Mouse (Mus musculus): ENCODE data around the gene Xaf1. TPM values are rescaled to one million over a fixed set of nuclear protein-coding genes. Genes with fewer than 3 reads are reported as not detected.

Gene Xaf1
- polyA plus RNA-seq (2015; fragmentation: Nextera tagmentation; extraction: Ambion mirVana), result 4.8 and 5.4 TPM in 2 replicates

- Histone ChIP-seq H3K4me3 (ENCODE audit: low read length) (peak within 1 kb of the TSS; percentile 28), H3K4me2 (ENCODE audit: low read depth, low read length) (peak within 1 kb of the TSS; percentile 44), H3K4me1 (ENCODE audit: control insufficient read depth, insufficient read depth, low read length) (0 out of 2 replicates have a peak, but pooled peaks cover 4% of the 10 kb centered on the region), H3K27me3 (replicated peaks; ENCODE audit: control insufficient read depth, insufficient read depth, low read length) (no peaks in the 10 kb centered on the region), H3K9ac (ENCODE audit: low read depth, low read length) (peak within 1 kb of the TSS; percentile 46; the same call in 1 of the 2 replicates), H3K27ac (ENCODE audit: low read length) (peak within 1 kb of the TSS; percentile 6; the same call in 1 of the 2 replicates), H3K9me3 (ENCODE audit: control insufficient read depth, low read length) (no peaks in the 10 kb centered on the region), H3K36me3 (ENCODE audit: control insufficient read depth, insufficient read depth, low read length) (no peaks in the 10 kb centered on the region)
- 14% methylated on average over 6 of the region's 6 CpGs for WGBS
- peak; percentile 89 for ATAC-seq
Observed at GRCm38 (mm10) chr11:72301334-72301733, at the start of gene Xaf1. TSS of gene Xaf1 (plus strand) at chr11:72301629.

GRCm38 (mm10) chr11:72255629-72256028, 45.8 kb upstream of the Xaf1 start:
- no peaks in the 10 kb centered on the region for H3K36me3 ChIP-seq (ENCODE audit: control insufficient read depth, insufficient read depth, low read length)
- no peak overlapping the region for H3K27ac ChIP-seq (ENCODE audit: low read length)
- H3K4me2 ChIP-seq (ENCODE audit: low read depth, low read length), result no peak overlapping the region
- H3K9ac ChIP-seq (ENCODE audit: low read depth, low read length), result no peak overlapping the region
- no peaks in the 10 kb centered on the region for H3K27me3 ChIP-seq (replicated peaks; ENCODE audit: control insufficient read depth, insufficient read depth, low read length)
- H3K4me3 ChIP-seq (ENCODE audit: low read length), result no peak overlapping the region
- WGBS, result 88% methylated on average over 4 of the region's 4 CpGs
- H3K4me1 ChIP-seq (ENCODE audit: control insufficient read depth, insufficient read depth, low read length), result no peaks in the 10 kb centered on the region
- H3K9me3 ChIP-seq (ENCODE audit: control insufficient read depth, low read length), result no peaks in the 10 kb centered on the region
- ATAC-seq, result peak; percentile 77

GRCm38 (mm10) chr11:72256441-72256840, 45.0 kb upstream of the Xaf1 start:
- no peak for ATAC-seq
- H3K4me1 ChIP-seq (ENCODE audit: control insufficient read depth, insufficient read depth, low read length), result no peaks in the 10 kb centered on the region
- no peak overlapping the region for H3K4me2 ChIP-seq (ENCODE audit: low read depth, low read length)
- no peak overlapping the region for H3K9ac ChIP-seq (ENCODE audit: low read depth, low read length)
- H3K27ac ChIP-seq (ENCODE audit: low read length), result no peak overlapping the region
- WGBS, result 76% methylated on average over 2 of the region's 2 CpGs
- no peak overlapping the region for H3K4me3 ChIP-seq (ENCODE audit: low read length)
- H3K27me3 ChIP-seq (replicated peaks; ENCODE audit: control insufficient read depth, insufficient read depth, low read length), result no peaks in the 10 kb centered on the region
- no peaks in the 10 kb centered on the region for H3K9me3 ChIP-seq (ENCODE audit: control insufficient read depth, low read length)
- no peaks in the 10 kb centered on the region for H3K36me3 ChIP-seq (ENCODE audit: control insufficient read depth, insufficient read depth, low read length)

- 9% methylated on average over 11 of the region's 11 CpGs for WGBS
- H3K4me2 ChIP-seq (ENCODE audit: low read depth, low read length), result no peak overlapping the region
- no peak overlapping the region for H3K9ac ChIP-seq (ENCODE audit: low read depth, low read length)
- H3K27me3 ChIP-seq (replicated peaks; ENCODE audit: control insufficient read depth, insufficient read depth, low read length), result peaks cover 27% of the 10 kb centered on the region
- ATAC-seq, result no peak
- no peak overlapping the region; the same call in 1 of the 2 replicates for H3K4me3 ChIP-seq (ENCODE audit: low read length)
- H3K36me3 ChIP-seq (ENCODE audit: control insufficient read depth, insufficient read depth, low read length), result no peaks in the 10 kb centered on the region
- peaks cover 7% of the 10 kb centered on the region; the same call in 1 of the 2 replicates for H3K4me1 ChIP-seq (ENCODE audit: control insufficient read depth, insufficient read depth, low read length)
- H3K27ac ChIP-seq (ENCODE audit: low read length), result no peak overlapping the region
- H3K9me3 ChIP-seq (ENCODE audit: control insufficient read depth, low read length), result no peaks in the 10 kb centered on the region
Observed at GRCm38 (mm10) chr11:72265483-72265882, 35.9 kb upstream of the Xaf1 start.

GRCm38 (mm10) chr11:72266207-72266959, 35.0 kb upstream of the Xaf1 start:
- Histone ChIP-seq H3K4me1 (ENCODE audit: control insufficient read depth, insufficient read depth, low read length) (peaks cover 7% of the 10 kb centered on the region; the same call in 1 of the 2 replicates), H3K4me2 (ENCODE audit: low read depth, low read length) (peak overlapping the region; percentile 83), H3K9me3 (ENCODE audit: control insufficient read depth, low read length) (no peaks in the 10 kb centered on the region), H3K27me3 (replicated peaks; ENCODE audit: control insufficient read depth, insufficient read depth, low read length) (peaks cover 27% of the 10 kb centered on the region), H3K27ac (ENCODE audit: low read length) (no peak overlapping the region), H3K9ac (ENCODE audit: low read depth, low read length) (peak overlapping the region; percentile 44), H3K36me3 (ENCODE audit: control insufficient read depth, insufficient read depth, low read length) (no peaks in the 10 kb centered on the region), H3K4me3 (ENCODE audit: low read length) (peak overlapping the region; percentile 50)
- peak; percentile 82 for ATAC-seq
- under 1% methylated on average over 46 of the region's 46 CpGs for WGBS

- Histone ChIP-seq H3K4me2 (ENCODE audit: low read depth, low read length) (peak within 1 kb of the TSS; percentile 83), H3K9me3 (ENCODE audit: control insufficient read depth, low read length) (no peaks in the 10 kb centered on the region), H3K27ac (ENCODE audit: low read length) (no peak within 1 kb of the TSS), H3K36me3 (ENCODE audit: control insufficient read depth, insufficient read depth, low read length) (no peaks in the 10 kb centered on the region), H3K4me3 (ENCODE audit: low read length) (peak within 1 kb of the TSS; percentile 50), H3K4me1 (ENCODE audit: control insufficient read depth, insufficient read depth, low read length) (peaks cover 7% of the 10 kb centered on the region; the same call in 1 of the 2 replicates), H3K9ac (ENCODE audit: low read depth, low read length) (peak within 1 kb of the TSS; percentile 44), H3K27me3 (replicated peaks; ENCODE audit: control insufficient read depth, insufficient read depth, low read length) (peaks cover 27% of the 10 kb centered on the region)
- peak; percentile 48 for ATAC-seq
- 4% methylated on average over 36 of the region's 36 CpGs for WGBS
Observed at GRCm38 (mm10) chr11:72266960-72267560, 34.4 kb upstream of the Xaf1 start, which contains the start of gene Slc13a5. TSS of gene Slc13a5 (minus strand) at chr11:72267222.

- Histone ChIP-seq H3K27ac (ENCODE audit: low read length) (no peak overlapping the region), H3K36me3 (ENCODE audit: control insufficient read depth, insufficient read depth, low read length) (no peaks in the 10 kb centered on the region), H3K9me3 (ENCODE audit: control insufficient read depth, low read length) (no peaks in the 10 kb centered on the region), H3K4me1 (ENCODE audit: control insufficient read depth, insufficient read depth, low read length) (0 out of 2 replicates have a peak, but pooled peaks cover 3% of the 10 kb centered on the region), H3K4me3 (ENCODE audit: low read length) (no peak overlapping the region), H3K27me3 (replicated peaks; ENCODE audit: control insufficient read depth, insufficient read depth, low read length) (peaks cover 13% of the 10 kb centered on the region), H3K9ac (ENCODE audit: low read depth, low read length) (no peak overlapping the region), H3K4me2 (ENCODE audit: low read depth, low read length) (no peak overlapping the region)
- ATAC-seq, result no peak
- WGBS, result 23% methylated on average over 1 of the region's 1 CpGs
Observed at GRCm38 (mm10) chr11:72271761-72272160, 29.7 kb upstream of the Xaf1 start.

- Histone ChIP-seq H3K4me2 (ENCODE audit: low read depth, low read length) (no peak overlapping the region), H3K27me3 (replicated peaks; ENCODE audit: control insufficient read depth, insufficient read depth, low read length) (peaks cover 3% of the 10 kb centered on the region; the same call in 1 of the 2 replicates), H3K4me1 (ENCODE audit: control insufficient read depth, insufficient read depth, low read length) (no peaks in the 10 kb centered on the region), H3K4me3 (ENCODE audit: low read length) (no peak overlapping the region), H3K27ac (ENCODE audit: low read length) (no peak overlapping the region), H3K36me3 (ENCODE audit: control insufficient read depth, insufficient read depth, low read length) (no peaks in the 10 kb centered on the region), H3K9me3 (ENCODE audit: control insufficient read depth, low read length) (no peaks in the 10 kb centered on the region), H3K9ac (ENCODE audit: low read depth, low read length) (no peak overlapping the region)
- WGBS, result 50% methylated on average over 3 of the region's 3 CpGs
- no peak for ATAC-seq
Observed at GRCm38 (mm10) chr11:72273341-72273740, 28.1 kb upstream of the Xaf1 start.

GRCm38 (mm10) chr11:72281143-72281851, 20.1 kb upstream of the Xaf1 start:
- Histone ChIP-seq H3K36me3 (ENCODE audit: control insufficient read depth, insufficient read depth, low read length) (no peaks in the 10 kb centered on the region), H3K27me3 (replicated peaks; ENCODE audit: control insufficient read depth, insufficient read depth, low read length) (no peaks in the 10 kb centered on the region), H3K4me2 (ENCODE audit: low read depth, low read length) (no peak overlapping the region), H3K27ac (ENCODE audit: low read length) (no peak overlapping the region), H3K9ac (ENCODE audit: low read depth, low read length) (no peak overlapping the region), H3K9me3 (ENCODE audit: control insufficient read depth, low read length) (no peaks in the 10 kb centered on the region), H3K4me1 (ENCODE audit: control insufficient read depth, insufficient read depth, low read length) (no peaks in the 10 kb centered on the region), H3K4me3 (ENCODE audit: low read length) (no peak overlapping the region)
- 78% methylated on average over 5 of the region's 5 CpGs for WGBS
- ATAC-seq, result no peak
